Mouse (Mus musculus): ENCODE data around the gene Tmem132c.

Gene Tmem132c

DNA sequence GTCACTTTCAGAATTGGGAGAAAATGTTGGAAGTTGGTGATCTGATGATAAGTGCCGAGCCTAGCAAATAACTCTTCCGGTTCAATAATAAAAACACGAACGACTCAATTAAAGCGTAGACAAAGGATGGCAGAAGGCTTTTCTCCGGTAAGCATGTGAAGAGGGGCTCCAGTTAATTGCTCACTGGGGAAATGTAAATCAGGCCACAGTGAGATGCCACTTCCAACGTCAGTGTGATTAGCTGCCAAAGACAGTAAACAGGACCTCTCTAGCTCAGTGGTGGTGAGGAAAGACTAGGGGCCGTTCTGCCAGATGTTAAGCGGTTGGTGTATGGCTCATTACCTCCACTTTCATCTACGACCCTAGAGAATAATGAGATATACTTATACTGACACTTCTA lies 187.5 kb downstream of the Tmem132c start:
- no peak for DNase-seq

DNA sequence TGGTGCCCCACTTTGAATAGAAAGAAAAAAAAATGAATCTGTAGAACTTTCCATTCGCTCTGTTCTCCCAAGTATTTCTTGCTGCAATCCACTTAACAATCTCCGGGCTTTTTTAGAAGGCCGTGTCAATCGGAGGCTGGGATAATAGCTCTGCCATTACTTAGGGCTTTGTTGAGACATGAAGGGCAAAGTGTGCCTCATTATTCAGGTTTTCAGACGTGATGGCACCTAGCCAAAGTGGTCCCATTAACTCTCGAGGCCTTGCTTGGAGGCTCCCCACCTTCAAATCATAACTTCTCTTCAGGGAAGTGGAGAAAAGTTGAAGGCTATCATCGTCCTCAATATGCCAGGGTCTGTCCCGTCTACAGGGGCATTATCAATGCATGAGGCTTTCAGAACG lies 190.0 kb downstream of the Tmem132c start:
- no peak for DNase-seq

DNA sequence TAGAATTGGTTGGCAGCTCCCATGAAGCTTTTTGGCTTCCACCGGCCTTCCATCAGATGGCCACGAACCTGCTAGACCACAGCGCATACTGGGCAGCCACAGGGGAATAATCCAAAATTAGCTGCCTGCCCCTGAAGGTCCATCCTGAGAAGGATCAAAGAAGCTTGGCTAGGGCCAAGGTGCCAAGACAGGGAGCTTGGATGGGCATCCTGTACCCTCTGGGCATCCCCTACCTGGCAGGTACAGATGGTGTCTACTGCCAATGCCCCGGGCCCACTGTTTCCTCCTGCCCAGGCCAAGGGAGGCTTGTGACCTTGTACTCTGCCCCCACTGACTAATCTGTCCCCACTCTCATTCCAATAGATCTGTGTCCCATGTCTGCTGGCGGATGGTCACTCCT lies 195.2 kb downstream of the Tmem132c start:
- DNase-seq: no peak

DNA sequence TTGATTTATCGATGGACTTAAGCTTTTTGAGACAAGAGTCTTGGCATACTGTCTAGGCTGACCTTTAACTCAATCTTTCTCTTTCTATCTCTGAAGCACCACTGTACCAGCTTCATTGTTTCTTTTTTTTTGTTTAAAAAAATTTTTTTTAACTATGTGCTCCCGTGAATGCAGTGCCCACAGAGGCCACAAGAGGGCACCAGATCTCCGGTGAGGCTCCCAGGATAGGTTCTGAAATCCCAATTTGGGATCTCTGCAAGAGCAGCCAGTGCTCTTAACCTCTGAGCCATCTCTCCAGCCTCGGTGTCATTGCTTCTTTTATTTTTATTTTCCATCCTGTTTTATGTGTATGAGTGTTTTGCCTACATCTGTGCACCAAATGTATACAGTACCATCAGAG lies 197.0 kb downstream of the Tmem132c start:
- no peak for DNase-seq

DNA sequence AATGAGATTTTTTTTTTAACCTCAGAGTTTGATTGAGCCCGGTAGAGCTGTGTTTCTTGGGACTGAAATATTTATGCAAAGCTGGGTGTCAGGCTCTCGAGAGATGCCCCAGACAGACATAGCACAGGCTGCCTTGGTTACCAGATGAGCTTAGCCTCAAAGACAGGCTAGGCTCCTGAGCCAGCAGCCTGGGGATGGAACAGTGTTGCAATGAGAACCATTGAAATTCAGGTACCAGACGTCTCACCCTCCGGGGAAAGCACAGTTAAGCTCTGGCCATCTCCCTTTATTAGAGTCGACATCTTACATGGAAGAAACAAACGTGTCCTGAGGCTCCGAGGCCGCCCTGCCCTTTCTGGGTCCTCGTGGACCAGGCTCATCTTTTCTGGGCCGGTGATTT lies 200.4 kb downstream of the Tmem132c start:
- DNase-seq: no peak

DNA sequence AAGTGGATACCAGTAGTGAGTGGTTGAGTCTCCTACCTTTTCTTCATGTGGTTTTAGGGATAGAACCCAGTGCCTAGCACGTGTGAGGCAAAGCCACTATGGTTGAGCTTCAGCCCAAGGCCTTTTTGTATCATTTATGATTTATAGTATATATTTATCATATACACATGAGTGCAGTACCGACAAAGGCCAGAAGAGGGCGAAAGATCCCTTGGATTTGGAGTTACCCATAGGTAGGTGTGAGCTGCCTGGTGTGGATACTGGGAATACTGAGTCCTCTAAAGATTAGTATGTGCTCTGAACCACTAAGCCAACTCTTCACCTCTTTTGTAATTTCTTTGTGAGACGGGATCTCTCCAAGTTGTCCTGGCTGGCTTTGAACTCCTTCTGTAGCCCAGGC lies 212.0 kb downstream of the Tmem132c start:
- peak in 1 of 2 experiments; percentile 10 for DNase-seq

DNA sequence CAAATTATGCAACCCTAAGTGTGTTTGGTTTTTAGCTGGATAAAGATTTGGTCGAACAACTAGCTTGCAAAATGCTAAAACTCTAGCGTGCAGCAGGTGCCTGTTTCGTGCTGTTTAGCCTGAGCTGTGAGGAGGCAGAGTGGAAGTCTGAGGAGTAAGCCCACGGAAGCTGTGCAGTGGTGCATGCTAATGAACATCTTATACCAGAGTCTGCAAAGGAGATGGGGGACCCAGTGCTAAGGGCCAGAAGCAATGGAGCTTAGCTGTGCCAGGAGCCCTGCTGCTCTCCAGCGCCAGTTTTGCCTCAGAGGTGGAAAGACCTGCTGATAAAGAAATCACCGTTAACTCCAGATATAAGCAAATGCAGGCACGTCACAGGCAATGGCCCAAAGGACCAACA lies 212.5 kb downstream of the Tmem132c start:
- no peak for DNase-seq

DNA sequence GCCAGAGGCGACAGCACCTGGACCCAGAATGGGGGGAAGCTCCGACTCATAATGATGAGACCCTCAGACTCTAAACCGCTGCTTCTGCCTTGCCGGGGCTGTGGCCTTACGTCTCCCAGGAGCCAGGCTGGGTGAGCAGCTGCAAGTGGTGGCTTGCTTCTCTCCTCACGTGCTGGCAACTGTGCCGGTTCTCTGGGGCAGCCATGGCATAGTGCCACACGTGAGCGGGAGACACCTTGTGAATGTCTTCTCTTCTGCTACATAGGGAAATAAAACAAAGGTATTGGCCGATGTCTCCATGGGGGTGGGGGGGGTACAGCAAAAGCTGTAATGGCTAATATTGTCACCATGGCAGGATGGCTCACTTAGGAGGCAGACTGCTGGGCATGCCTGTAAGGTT lies 214.5 kb downstream of the Tmem132c start:
- DNase-seq: no peak

DNA sequence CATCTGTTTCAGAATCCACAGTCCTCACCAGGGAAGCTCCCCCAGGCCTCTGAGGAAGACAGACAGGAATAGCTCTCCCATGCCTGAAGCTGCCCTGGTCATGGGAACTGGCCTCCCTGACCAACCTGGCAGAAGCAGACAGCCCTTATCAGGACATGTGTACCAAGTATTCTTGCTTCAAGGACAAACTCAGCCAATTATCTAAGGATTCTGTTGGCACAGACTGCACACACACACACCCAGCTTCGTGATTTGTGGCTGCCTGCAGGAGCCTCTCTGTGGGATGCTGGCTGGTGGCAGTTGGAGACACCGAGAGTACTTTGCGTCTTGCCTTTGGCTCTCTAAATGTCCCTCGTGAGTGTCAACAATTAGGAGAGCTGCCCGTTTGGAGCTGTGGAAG lies 226.5 kb downstream of the Tmem132c start:
- no peak for DNase-seq

DNA sequence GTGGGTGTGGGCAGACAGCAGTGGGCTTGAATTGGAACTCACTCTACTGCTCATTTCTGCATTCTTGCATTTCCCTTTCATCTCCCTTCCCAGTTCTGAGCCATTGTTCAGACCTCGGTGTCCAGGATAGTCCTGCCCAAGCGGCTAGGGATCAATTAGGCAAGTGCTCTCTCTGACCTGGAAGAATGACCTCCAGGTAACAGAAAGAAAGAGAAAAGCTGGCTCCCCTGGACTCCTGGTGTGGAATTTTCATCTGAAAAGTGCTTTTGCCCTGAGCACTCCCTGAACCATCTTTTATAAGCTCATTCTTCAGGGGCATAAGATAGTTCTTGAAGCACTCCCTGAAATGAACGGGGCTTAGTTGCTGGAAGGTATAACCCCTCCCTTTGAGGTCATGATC lies 228.7 kb downstream of the Tmem132c start:
- no peak for DNase-seq

DNA sequence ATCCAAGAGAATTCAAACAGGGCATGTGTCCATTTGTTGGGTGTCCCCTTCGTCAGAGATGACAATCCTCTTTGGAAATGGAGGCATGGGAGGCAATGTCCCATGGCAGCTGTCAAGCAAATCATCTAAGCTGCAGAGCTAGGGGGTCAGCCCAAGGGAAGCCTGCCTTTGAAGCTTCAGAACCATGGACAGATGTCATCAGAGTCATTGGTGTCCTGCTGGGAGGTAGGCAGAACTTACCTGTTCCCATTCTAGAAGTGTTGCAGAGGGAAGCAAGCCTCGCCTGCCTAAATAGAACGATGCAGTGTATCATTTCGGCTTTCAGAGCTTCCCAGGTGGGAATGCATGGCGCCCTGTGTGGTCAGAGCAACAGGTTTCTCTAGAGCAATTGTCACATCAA lies 230.3 kb downstream of the Tmem132c start:
- no peak for DNase-seq

DNA sequence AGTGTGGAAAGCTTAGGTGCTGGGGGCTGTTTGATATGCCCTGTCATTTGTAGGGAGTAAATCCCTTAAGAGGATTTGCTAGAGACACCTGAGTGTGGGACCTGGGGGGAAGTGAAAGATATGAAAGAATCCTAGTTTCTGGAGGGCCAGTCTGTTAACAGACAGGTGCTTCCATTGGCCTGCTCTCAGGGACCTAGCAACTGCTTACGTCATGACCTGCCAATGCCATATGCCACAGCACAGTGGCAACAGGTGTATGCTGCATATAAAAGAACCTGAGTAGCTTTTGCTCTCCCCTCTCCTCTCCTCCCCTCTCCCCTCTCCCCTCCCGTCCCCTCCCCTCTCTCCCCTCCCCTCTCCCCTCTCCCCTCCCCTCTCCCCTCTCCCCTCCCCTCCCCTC lies 232.1 kb downstream of the Tmem132c start:
- no peak for DNase-seq

DNA sequence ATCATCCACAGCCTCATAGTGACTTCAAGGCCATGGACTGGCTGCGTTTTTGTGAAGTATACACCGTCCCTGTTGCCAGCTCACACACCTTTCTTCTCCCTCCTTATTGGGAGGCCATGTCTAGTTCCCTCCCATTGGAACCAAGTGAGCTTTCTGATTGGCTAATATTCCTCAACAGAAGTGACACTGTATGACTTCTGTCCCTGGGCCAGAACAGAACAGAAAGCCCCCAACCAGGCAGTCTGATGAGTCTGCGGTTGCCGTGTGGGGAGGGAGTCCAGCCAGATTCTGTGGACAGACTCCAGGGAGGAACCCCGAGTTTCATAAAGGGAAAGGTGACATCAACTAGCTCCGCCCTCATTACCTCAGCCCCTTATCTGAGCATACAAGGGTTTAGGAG lies 233.2 kb downstream of the Tmem132c start:
- no peak for DNase-seq

DNA sequence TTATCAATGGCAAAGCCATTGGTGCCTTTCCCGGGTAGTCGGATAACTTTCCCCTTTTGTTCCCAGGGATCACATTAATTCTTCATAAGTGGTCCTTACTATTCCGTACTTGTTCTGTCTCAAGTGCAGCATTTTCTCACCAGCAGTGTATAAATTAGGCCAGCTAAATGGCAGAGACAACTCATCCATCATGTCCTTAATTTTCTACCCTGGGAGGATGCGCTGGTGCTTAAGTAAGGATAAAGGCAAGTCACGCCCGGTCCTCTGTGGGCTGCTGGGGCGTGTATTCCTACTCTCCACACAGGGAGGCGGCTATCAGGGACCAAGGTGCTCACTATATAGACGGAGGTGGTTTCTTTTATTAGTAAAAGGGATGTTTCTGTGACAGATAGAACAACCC lies 236.2 kb downstream of the Tmem132c start:
- DNase-seq: no peak

DNA sequence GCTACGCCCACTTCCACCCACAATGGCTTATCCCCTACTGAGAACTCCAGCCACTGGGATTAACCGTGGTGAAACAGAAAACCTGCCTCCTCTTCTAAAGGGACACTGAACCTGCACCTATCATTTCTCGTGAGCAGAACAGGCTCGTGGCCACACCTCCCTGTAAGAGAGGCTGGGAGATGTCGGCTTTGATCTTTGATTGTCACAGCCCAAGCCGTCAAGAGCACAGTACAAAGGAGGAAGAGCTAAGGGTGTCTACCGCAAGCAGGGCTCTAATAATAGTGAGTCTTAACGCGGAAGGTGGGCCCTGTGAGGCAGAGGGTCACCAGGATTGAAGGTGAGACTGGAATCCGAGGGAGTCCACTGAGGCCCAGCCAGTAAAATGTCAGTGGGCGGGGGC lies 236.7 kb downstream of the Tmem132c start:
- no peak for DNase-seq

DNA sequence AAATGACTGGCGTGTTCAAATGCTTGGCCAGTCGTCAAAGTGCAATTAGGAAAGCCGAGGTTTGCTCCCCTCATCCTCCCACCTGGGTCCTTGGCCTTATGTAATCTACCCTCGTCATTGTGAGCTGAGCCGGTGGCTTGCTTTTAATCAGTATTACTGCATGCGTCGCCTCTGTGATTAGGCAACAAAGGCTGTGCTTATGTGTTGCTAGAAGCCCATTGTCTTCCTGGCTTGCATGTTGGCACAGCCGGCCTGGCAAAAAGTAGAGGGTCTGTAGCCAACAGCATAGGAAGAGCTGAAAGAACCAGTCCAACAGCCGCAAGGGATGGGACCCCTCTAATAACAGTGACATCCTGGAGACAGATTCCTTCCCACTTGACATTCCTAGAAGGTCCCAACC lies 239.3 kb downstream of the Tmem132c start:
- no peak for DNase-seq

DNA sequence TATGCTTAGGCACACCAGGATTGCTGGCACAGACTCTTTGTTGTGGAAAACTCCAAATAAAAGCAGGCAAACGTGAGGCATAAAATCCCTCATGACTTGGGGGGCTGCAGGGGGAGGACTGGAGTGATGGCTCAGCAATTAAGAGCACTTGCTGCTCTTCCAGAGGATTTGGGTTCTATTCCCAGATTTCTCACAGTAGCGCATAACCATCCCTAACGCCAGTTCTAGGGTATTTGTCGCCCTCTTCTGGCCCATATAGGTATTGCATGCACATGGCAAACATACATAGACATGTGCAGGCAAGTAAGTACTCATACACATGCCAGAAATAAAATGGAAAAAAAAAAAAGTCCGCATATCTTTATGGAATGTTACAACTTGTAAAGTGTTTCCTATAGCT lies 239.8 kb downstream of the Tmem132c start:
- DNase-seq: peak in 1 of 2 experiments; percentile 26

DNA sequence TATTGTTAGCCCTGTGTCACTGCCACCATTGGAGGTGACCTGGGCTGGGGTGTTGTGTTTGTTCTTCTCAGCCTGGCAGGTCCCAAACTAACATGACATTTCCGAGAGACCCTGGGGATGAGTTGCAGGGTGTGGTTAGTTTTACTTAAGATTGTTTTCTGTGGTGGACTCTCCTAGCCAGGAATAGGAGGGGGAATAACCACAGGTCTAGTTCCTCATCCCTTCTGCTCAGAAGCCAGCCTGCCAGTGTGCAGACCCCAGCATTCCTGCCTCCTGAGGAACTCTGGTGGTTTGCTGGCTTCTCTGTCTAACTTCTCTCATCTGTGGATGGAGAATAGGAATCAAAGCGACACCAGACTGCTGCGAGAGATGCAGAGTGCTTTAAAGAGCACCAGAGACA lies 240.7 kb downstream of the Tmem132c start:
- DNase-seq: no peak

DNA sequence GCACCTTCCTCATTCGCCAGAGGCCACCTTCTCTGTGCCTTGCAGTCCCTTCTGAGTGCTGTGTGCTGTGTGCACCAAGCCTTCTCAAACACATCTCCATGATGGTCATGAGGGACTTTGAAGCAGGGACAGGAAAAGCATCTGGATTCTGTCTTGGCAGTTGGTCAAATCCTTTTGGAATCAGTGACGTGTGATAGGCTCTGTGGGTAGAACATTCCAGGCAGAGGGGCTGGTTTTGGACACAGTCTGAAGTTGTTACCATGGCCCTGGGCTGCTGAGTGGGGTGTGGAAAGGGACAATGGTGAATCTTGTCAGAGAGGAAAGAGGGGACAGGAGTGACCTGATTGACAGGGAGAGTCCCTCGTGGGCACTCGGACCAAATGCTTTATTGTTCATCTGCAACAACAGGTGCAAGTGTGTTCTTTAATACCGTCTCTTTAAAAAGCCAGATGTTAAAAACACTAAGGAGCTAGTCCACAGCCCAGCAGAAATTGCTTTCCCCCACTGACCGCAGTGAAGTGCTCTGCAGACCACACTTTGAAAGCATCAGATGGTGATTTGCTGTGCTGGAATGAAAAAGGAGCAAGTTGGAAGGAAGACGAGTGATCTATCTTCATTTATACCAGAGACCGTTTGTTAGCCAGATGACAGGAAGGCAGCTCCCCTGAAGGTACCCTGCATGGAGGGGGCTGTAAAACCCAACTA lies 242.5 kb downstream of the Tmem132c start:
- no peak for DNase-seq

DNA sequence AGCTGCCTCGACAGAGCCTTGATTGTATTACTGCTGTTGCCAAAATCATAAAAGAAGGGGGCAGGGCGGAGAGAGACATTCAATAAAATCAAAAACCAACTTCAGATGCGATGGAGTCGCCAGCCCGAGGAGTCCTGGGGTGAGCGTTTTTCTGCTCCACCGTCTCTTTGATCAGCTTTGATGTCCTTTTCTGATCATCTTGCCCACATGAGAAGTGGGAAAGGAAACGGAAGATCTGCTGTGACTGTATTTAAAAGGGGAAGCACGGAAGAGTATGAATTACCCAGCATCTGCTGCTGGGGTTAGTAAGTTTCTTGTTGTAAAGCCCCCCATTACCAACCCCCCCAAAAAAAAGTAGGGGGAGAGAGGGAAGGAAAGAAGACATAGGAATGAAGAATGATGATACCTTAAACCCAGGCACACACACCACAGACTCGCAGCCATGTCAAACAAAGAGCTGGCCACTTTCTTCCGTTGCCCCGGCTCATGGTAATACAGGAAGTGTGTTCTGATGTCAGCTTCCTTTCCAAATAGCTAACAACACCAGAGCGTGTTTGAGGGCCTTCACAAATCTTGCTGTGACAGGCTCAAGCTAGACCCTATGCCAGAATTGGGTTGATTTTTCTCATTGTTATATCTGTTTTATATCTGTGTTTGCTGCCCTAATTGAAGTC lies 243.3 kb downstream of the Tmem132c start:
- DNase-seq: no peak

DNA sequence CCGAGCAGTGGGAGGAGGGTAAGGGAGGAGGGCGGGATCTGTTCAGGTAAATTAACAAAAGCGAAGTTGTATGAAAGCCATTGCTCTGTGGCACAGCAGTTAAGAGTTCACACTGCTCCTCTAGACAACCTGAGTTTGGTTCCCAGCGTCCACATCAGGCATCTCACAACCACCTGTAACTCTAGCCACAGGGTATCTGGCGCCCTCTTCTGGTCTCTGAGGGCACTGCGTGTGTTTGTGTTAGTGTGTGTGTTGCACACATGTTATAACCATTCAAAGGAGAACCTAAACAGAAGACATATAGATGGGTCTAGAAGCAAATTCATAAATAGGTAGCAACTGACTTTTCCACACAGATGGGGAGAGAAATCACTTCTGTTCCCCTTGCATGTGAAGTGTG lies 245.6 kb downstream of the Tmem132c start:
- no peak for DNase-seq

DNA sequence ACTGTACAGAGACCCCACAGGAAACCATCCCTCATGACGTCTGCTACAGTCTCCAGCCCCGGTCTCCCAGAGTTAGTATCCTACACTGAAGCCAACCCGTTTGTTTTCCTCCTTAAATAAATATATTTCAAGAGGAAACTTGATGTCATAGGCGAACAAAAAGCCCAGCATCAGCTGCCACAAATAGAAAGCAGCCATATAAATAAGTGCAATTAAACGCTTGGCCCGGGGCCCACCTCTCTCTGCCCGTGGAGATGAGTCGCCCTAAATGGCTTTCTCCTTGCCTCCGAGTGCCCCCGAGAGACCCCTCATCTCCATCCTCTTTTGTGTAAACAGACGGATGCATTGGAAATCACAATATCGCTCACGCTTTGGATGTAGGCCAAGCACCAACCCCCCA lies 247.1 kb downstream of the Tmem132c start:
- DNase-seq: no peak

DNA sequence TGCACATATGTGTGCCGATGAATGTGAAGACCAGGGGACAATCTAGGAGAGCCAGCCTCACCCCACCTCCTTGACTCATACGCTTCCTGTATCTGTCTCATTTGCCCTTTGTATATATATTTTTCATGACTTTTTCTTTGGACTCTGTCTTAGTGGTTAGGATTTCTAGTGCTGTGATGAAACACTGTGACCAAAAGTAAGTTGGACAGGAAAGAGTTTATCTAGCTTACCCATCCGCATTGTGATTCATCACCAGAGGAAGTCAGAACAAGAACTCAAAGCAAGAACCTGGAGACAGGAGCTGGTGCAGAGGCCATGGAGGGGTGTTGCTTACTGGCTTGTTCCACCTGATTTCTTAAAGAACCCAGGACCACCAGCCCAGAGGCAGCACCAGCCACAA lies 250.1 kb downstream of the Tmem132c start:
- DNase-seq: no peak

DNA sequence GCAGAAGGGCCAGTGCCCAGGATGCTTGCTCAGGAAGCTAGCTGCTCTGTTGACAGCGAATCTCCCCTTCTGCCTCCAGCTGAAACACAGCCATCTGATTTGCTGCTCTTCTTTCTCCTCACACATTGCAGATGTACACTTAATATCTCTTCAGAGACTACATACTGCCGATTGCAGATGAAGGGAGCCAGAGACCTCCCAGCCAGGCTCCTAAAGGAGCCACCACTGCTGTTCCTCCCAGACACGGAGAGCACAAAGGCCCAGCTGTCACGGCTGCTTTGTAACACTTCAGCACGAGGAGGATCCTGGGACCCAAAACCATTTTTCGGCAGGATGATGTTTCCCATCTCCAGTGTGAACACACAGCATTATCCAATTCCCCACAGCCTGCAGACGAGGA lies 255.3 kb downstream of the Tmem132c start:
- DNase-seq: no peak
